Comparison of ENCODE assay signal across 7 mouse cellular contexts in genomic region chr2:11777091-11778068, GRCm38 (mm10). TPM values are rescaled to one million over a fixed set of nuclear protein-coding genes. Genes with fewer than 3 reads are reported as not detected.
DNase-seq lines count a peak whose midpoint lies in the region; ATAC-seq lines count a peak whose summit lies in the region.

Gene Fbh1, minus strand, starts transcription at chr2:11777582.
Gene Ankrd16, plus strand, starts transcription at chr2:11777876.

- peak within 1 kb of the TSS; percentile 77 for H3K4me2 ChIP-seq in embryonic facial prominence, embryonic 12.5 days (replicated peaks)
- peak within 1 kb of the TSS; percentile 78 for H3K4me2 ChIP-seq in limb, embryonic 11.5 days (ENCODE audit: low read depth, severe bottlenecking)
- H3K4me2 ChIP-seq in midbrain, embryonic 14.5 days (ENCODE audit: low read length), result peak within 1 kb of the TSS; percentile 87

- peak within 1 kb of the TSS; percentile 96 for H3K27ac ChIP-seq in embryonic facial prominence, embryonic 12.5 days
- H3K27ac ChIP-seq in limb, embryonic 11.5 days (replicated peaks; ENCODE audit: low read depth, low read length), result peak within 1 kb of the TSS; percentile 81
- peak within 1 kb of the TSS; percentile 93 for H3K27ac ChIP-seq in midbrain, embryonic 14.5 days (replicated peaks; ENCODE audit: low read depth, low read length)

- under 1% methylated on average over 73 of the region's 73 CpGs for WGBS in embryonic facial prominence, embryonic 12.5 days
- under 1% methylated on average over 72 of the region's 73 CpGs for WGBS in limb, embryonic 11.5 days
- under 1% methylated on average over 73 of the region's 73 CpGs for WGBS in midbrain, embryonic 14.5 days

- H3K4me1 ChIP-seq in embryonic facial prominence, embryonic 12.5 days, result peaks cover 21% of the 10 kb centered on the region
- peaks cover 10% of the 10 kb centered on the region for H3K4me1 ChIP-seq in limb, embryonic 11.5 days (ENCODE audit: control insufficient read depth, insufficient read depth, low read length)
- peaks cover 25% of the 10 kb centered on the region for H3K4me1 ChIP-seq in midbrain, embryonic 14.5 days (ENCODE audit: control insufficient read depth, insufficient read depth, low read length)

- peak within 1 kb of the TSS; percentile 83 for H3K9ac ChIP-seq in embryonic facial prominence, embryonic 12.5 days
- peak within 1 kb of the TSS; percentile 77 for H3K9ac ChIP-seq in limb, embryonic 11.5 days (ENCODE audit: low read length)
- peak within 1 kb of the TSS; percentile 79 for H3K9ac ChIP-seq in midbrain, embryonic 14.5 days (replicated peaks; ENCODE audit: low read length)

- peak; percentile 100 for DNase-seq in adrenal gland, postnatal 25 days
- peak; percentile 100 for DNase-seq in heart, adult 11 months
- DNase-seq in kidney, adult 18-20 months, result peak; percentile 100
- peak; percentile 100 for DNase-seq in limb, embryonic 11.5 days (ENCODE audit: low spot score)
- peak; percentile 100 for DNase-seq in midbrain, embryonic 14.5 days
- peak; percentile 100 for DNase-seq in spleen, adult 18-20 months

- H3K36me3 ChIP-seq in embryonic facial prominence, embryonic 12.5 days, result peaks cover 17% of the 10 kb centered on the region
- peaks cover 11% of the 10 kb centered on the region for H3K36me3 ChIP-seq in limb, embryonic 11.5 days (ENCODE audit: control insufficient read depth, insufficient read depth, low read length)
- H3K36me3 ChIP-seq in midbrain, embryonic 14.5 days (ENCODE audit: control insufficient read depth, insufficient read depth, low read length), result peaks cover 22% of the 10 kb centered on the region

- H3K27me3 ChIP-seq in embryonic facial prominence, embryonic 12.5 days, result no peaks in the 10 kb centered on the region
- no peaks in the 10 kb centered on the region for H3K27me3 ChIP-seq in limb, embryonic 11.5 days (ENCODE audit: control insufficient read depth, insufficient read depth, low read length)
- H3K27me3 ChIP-seq in midbrain, embryonic 14.5 days (ENCODE audit: control insufficient read depth, insufficient read depth, low read length), result no peaks in the 10 kb centered on the region

- peak; percentile 97 for ATAC-seq in embryonic facial prominence, embryonic 12.5 days (ENCODE audit: insufficient number of reproducible peaks, insufficient read depth, low FRiP score, low TSS enrichment)
- ATAC-seq in limb, embryonic 11.5 days (ENCODE audit: insufficient number of reproducible peaks, low FRiP score, low TSS enrichment, low read depth), result peak; percentile 98
- peak; percentile 96 for ATAC-seq in midbrain, embryonic 14.5 days (ENCODE audit: low FRiP score, low TSS enrichment)

- H3K9me3 ChIP-seq in embryonic facial prominence, embryonic 12.5 days, result no peaks in the 10 kb centered on the region
- H3K9me3 ChIP-seq in limb, embryonic 11.5 days (ENCODE audit: control insufficient read depth, low read length), result no peaks in the 10 kb centered on the region
- H3K9me3 ChIP-seq in midbrain, embryonic 14.5 days (ENCODE audit: control insufficient read depth, low read length), result no peaks in the 10 kb centered on the region

- H3K4me3 ChIP-seq in embryonic facial prominence, embryonic 12.5 days, result peak within 1 kb of the TSS; percentile 73
- peak within 1 kb of the TSS; percentile 85 for H3K4me3 ChIP-seq in limb, embryonic 11.5 days (ENCODE audit: low read depth, low read length)
- peak within 1 kb of the TSS; percentile 82 for H3K4me3 ChIP-seq in midbrain, embryonic 14.5 days (replicated peaks; ENCODE audit: low read depth, low read length)

RNA-seq across cellular contexts. Expression of gene Fbh1, which starts in this region (rescaled TPM):
- total RNA-seq in adrenal gland, postnatal 25 days (2021), result 102 and 111 TPM in 2 replicates
- polyA plus RNA-seq in embryonic facial prominence, embryonic 12.5 days (2016; fragmentation: Nextera tagmentation; extraction: Ambion mirVana), result 154 and 160 TPM in 2 replicates
- 136 and 139 TPM in 2 replicates for polyA plus RNA-seq in limb, embryonic 11.5 days (2014; fragmentation: Nextera tagmentation; extraction: Ambion mirVana)
- 117 and 153 TPM in 2 replicates for polyA plus RNA-seq in midbrain, embryonic 14.5 days (2014; fragmentation: Nextera tagmentation; extraction: Ambion mirVana)

RNA-seq across cellular contexts. Expression of gene Ankrd16, which starts in this region (rescaled TPM):
- 46.3 and 55.7 TPM in 2 replicates for total RNA-seq in adrenal gland, postnatal 25 days (2021)
- polyA plus RNA-seq in embryonic facial prominence, embryonic 12.5 days (2016; fragmentation: Nextera tagmentation; extraction: Ambion mirVana), result 58.0 and 59.5 TPM in 2 replicates
- polyA plus RNA-seq in limb, embryonic 11.5 days (2014; fragmentation: Nextera tagmentation; extraction: Ambion mirVana), result 29.5 and 29.8 TPM in 2 replicates
- polyA plus RNA-seq in midbrain, embryonic 14.5 days (2014; fragmentation: Nextera tagmentation; extraction: Ambion mirVana), result 31.7 and 41.4 TPM in 2 replicates

Comparison
In these comparisons a context has a peak if more than half of its experiments do, and no peak if none do; other contexts are left out.
1. Peak in every context shown above with its lines: DNase-seq, ATAC-seq, H3K4me3 ChIP-seq and H3K27ac ChIP-seq.